Mouse (Mus musculus) liver, postnatal 0 days (tissue): ENCODE measurements around the gene Ccnd3.

Source experiments
- CTCF ChIP-seq: sonication (generic); IDR thresholded peaks from 2 replicates; pipeline ENCODE4 v1.5.1; 2016; ENCODE audit warnings: antibody characterized with exemption, low read depth
- EP300 ChIP-seq: IDR thresholded peaks from 2 replicates; pipeline ENCODE4 v1.6.1; 2016; ENCODE audit warnings: antibody characterized with exemption, low read depth, mild to moderate bottlenecking

GRCm38 (mm10) chr17:47516232-47516631 lies 11.4 kb downstream of the Ccnd3 start:
- TF ChIP-seq CTCF (peak; percentile 59), EP300 (no peak)
